Mouse (Mus musculus) lung, embryonic 15.5 days (tissue): Measurements from ENCODE around the gene Inafm1. TPM values are rescaled to one million over a fixed set of nuclear protein-coding genes. Genes with fewer than 3 reads are reported as not detected.
"Not testable (repeated sequence)": the region's sequence is repeated elsewhere in the genome, so short reads cannot be mapped to it uniquely, and the experiment has no call there.

ENCODE experiments used
- ATAC-seq: fragments of 200-750 bp; cut with Nextera tagmentation; 2 replicates; pipeline ENCODE4 v1.8.0; 2017; ENCODE audit warnings: moderate number of reproducible peaks, borderline replicate concordance; ENCODE audit not compliant: low FRiP score, low TSS enrichment; ENCODE audit errors: extremely low read depth
- H3K27ac ChIP-seq: fragments of 300-500 bp; sonication (generic); 2 replicates; pipeline ENCODE4 v1.5.1; 2015; ENCODE audit warnings: moderate library complexity, mild to moderate bottlenecking, inconsistent platforms
- H3K27me3 ChIP-seq: fragments of 300-500 bp; sonication (generic); 2 replicates; pipeline ENCODE4 v1.6.1; 2015; ENCODE audit warnings: inconsistent platforms
- H3K36me3 ChIP-seq: fragments of 300-500 bp; sonication (generic); 2 replicates; pipeline ENCODE4 v1.6.1; 2015; ENCODE audit warnings: inconsistent platforms
- H3K4me1 ChIP-seq: fragments of 300-500 bp; sonication (generic); 2 replicates; pipeline ENCODE4 v1.6.1; 2015; ENCODE audit warnings: inconsistent platforms
- H3K4me2 ChIP-seq: fragments of 300-500 bp; sonication (generic); 2 replicates; pipeline ENCODE4 v1.6.1; 2015; ENCODE audit warnings: inconsistent platforms, mild to moderate bottlenecking, moderate library complexity
- H3K4me3 ChIP-seq: fragments of 300-500 bp; sonication (generic); 2 replicates; pipeline ENCODE4 v1.5.1; 2015; ENCODE audit warnings: mild to moderate bottlenecking, inconsistent platforms
- H3K9ac ChIP-seq: fragments of 300-500 bp; sonication (generic); 2 replicates; pipeline ENCODE4 v1.6.1; 2015; ENCODE audit warnings: inconsistent platforms
- H3K9me3 ChIP-seq: fragments of 300-500 bp; sonication (generic); 2 replicates; pipeline ENCODE4 v1.6.1; 2016; ENCODE audit warnings: inconsistent platforms
- WGBS: fragments of 180-500 bp; shearing (Covaris S2); methylation state at CpG from one replicate; pipeline ENCODE4 v1.1.7; 2015; 5-methylcytosine and 5-hydroxymethylcytosine counted together
- polyA plus RNA-seq: library from polyadenylated mRNA; unstranded; fragments of >200 nt; fragmentation: Nextera tagmentation; extraction: Ambion mirVana; gene quantifications from 2 replicates; pipeline ENCODE4 v1.2.1, GENCODE M21; 2015

The Inafm1 gene
- polyA plus RNA-seq, 1 experiment from 2014 or later: 16.4 TPM

DNA sequence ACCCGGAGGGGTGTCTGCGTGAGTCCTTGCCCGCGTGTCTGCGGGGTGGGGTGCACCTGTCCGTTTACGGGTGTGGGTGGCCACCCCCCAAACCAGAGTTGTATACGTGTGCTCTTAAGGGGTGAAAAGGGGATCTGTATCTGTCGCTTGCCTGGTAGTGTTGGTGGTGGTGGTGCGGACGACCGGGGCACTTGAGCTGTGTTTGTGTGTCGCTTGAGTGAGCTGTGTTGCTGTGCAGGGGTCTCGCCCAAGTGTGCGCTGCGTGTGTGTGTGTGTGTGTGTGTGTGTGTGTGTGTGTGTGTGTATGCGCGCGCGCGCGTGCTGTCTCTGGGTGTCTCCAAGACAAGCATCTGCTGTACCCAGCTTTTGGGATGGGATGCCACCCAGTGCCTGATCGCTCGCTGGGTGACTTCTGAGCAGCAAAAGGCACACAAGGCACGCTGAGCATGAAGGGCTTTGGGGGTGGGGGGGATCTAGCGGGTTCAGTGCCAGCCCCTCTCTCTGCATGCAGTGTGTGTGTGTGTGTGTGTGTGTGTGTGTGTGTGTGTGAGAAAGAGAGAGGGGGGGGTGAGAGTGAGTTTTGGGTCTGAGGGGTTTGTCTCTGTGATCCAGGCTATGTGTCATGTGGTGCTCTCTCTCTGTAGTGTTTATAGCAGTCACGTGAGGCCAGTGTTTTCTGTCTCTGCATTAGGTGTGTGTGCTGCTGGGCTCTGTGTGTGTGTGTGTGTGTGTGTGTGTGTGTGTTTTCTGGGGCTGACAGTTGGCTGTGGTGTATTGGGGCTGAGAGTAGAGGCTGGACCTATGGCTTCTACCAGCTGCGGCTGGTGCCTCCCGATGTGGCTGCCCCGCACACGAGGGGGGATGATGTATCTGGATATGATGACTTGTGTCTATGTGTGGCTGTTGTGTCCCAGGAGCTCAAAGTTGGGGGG lies 37.4 kb upstream of the Inafm1 start:
- Histone ChIP-seq H3K36me3 (no peaks in the 10 kb centered on the region), H3K4me2 (peak overlapping the region; percentile 99), H3K27ac (peak overlapping the region; percentile 44), H3K9ac (peak overlapping the region; percentile 51), H3K27me3 (peaks cover 12% of the 10 kb centered on the region), H3K4me3 (peak overlapping the region; percentile 64), H3K9me3 (no peaks in the 10 kb centered on the region), H3K4me1 (peaks cover 63% of the 10 kb centered on the region)
- under 1% methylated on average over 31 of the region's 31 CpGs for WGBS
- ATAC-seq: no peak

- Histone ChIP-seq H3K27ac (peak overlapping the region; percentile 48), H3K9me3 (no peaks in the 10 kb centered on the region), H3K9ac (peak overlapping the region; percentile 51), H3K4me1 (peaks cover 59% of the 10 kb centered on the region), H3K36me3 (no peaks in the 10 kb centered on the region), H3K27me3 (peaks cover 12% of the 10 kb centered on the region), H3K4me3 (peak overlapping the region; percentile 64), H3K4me2 (peak overlapping the region; percentile 99)
- WGBS: under 1% methylated on average over 47 of the region's 56 CpGs
- peak; percentile 19; the same call in 1 of the 2 replicates for ATAC-seq
Measured at GRCm38 (mm10) chr7:16310020-16310520, 36.7 kb upstream of the Inafm1 start.

DNA sequence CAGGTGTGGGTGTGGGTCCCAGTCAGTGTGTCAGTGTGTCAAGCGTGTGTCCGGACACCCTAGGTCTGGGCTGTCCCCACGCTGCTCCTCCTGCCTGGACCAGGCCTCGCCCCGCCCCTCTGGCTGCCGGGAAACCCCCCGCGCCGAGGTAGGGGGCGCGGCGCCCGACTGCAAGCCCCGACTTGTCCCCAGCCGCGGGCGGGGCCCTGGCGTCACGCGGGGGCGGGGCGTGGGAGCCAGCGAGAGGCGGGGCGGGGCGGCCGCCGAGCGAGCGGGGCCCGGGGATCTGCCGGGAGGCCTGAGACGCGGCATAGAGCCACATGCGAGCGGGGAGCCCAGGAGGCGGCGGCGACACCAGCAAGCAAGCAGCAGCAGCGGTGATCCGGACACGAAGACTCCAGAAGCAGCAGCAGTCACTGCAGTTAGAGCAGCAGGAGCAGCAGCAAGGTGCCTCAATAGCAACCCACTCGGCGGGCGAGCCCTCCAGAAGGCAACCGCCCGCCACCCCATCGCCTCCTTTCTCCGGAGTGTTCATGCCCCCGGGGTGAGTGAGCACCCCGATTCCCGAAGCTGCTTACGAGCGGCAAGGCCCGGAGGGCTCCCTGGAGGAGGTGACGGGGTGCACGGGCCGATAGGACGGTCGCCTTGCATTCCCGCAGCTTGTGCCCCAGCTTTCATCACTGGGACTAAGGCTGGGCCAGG lies 36.1 kb upstream of the Inafm1 start:
- peak overlapping the region; percentile 51 for H3K9ac ChIP-seq
- H3K27me3 ChIP-seq: peaks cover 12% of the 10 kb centered on the region
- peak overlapping the region; percentile 99 for H3K4me2 ChIP-seq
- under 1% methylated on average over 59 of the region's 61 CpGs for WGBS
- no peaks in the 10 kb centered on the region for H3K9me3 ChIP-seq
- peaks cover 56% of the 10 kb centered on the region for H3K4me1 ChIP-seq
- ATAC-seq: peak; percentile 44; the same call in 1 of the 2 replicates
- H3K4me3 ChIP-seq: peak overlapping the region; percentile 64
- no peaks in the 10 kb centered on the region for H3K36me3 ChIP-seq
- peak overlapping the region; percentile 48 for H3K27ac ChIP-seq

GRCm38 (mm10) chr7:16308555-16309317 lies 35.3 kb upstream of the Inafm1 start:
- H3K9ac ChIP-seq: peak overlapping the region; percentile 51
- no peaks in the 10 kb centered on the region for H3K9me3 ChIP-seq
- no peaks in the 10 kb centered on the region for H3K36me3 ChIP-seq
- H3K4me1 ChIP-seq: peaks cover 51% of the 10 kb centered on the region
- H3K4me3 ChIP-seq: peak overlapping the region; percentile 64
- WGBS: 23% methylated on average over 16 of the region's 16 CpGs
- peak overlapping the region; percentile 99 for H3K4me2 ChIP-seq
- ATAC-seq: no peak
- H3K27me3 ChIP-seq: peaks cover 12% of the 10 kb centered on the region
- peak overlapping the region; percentile 48 for H3K27ac ChIP-seq

DNA sequence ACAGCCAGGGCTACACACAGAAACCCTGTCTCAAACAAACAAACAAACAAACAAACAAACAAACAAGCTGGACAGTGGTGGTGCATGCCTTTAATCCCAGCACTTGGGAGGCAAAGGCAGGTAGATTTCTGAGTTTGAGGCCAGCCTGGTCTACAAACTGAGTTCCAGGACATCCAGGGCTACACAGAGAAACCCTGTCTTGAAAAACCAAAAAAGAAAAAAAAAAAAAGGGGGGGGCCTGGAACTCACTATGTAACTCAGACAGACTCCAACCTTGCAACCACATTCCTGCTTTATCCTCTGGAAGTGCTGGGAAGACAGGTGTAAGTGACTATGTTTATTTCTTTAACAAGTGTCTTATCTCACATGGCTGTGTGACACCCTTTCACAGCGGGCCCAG lies 34.7 kb upstream of the Inafm1 start, which contains the start of gene Bbc3:
Bbc3 (plus strand) TSS at position 301 of the 400 bp plus-strand sequence.
- 12% methylated on average over 1 of the region's 1 CpGs for WGBS
- H3K27me3 ChIP-seq: peaks cover 12% of the 10 kb centered on the region
- H3K27ac ChIP-seq: peak within 1 kb of the TSS; percentile 48
- H3K9ac ChIP-seq: peak within 1 kb of the TSS; percentile 51
- H3K4me1 ChIP-seq: peaks cover 46% of the 10 kb centered on the region
- not testable (repeated sequence) for H3K9me3 ChIP-seq, ATAC-seq, H3K36me3 ChIP-seq
- peak within 1 kb of the TSS; percentile 99 for H3K4me2 ChIP-seq
- H3K4me3 ChIP-seq: peak within 1 kb of the TSS; percentile 64

DNA sequence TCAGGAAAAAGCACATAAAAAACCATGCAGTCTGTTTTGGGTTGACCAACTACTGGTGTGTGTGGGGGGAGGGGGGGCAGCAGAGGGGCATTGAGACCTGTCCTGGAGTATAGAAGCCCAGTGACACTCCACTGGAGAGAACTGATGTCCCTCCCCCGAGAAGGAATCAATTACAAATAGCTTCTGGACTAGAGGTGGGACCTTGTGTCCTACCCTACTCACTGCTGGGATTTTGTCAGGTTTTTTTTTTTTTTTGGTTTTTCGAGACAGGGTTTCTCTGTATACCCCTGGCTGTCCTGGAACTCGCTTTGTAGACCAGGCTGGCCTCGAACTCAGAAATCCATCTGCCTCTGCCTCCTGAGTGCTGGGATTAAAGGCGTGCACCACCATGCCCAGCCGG lies 33.7 kb upstream of the Inafm1 start:
- WGBS: 76% methylated on average over 6 of the region's 6 CpGs
- not testable (repeated sequence) for H3K27ac ChIP-seq, H3K36me3 ChIP-seq, H3K4me2 ChIP-seq, H3K9me3 ChIP-seq, ATAC-seq, H3K9ac ChIP-seq, H3K4me3 ChIP-seq
- peaks cover 36% of the 10 kb centered on the region for H3K4me1 ChIP-seq
- H3K27me3 ChIP-seq: peaks cover 12% of the 10 kb centered on the region

DNA sequence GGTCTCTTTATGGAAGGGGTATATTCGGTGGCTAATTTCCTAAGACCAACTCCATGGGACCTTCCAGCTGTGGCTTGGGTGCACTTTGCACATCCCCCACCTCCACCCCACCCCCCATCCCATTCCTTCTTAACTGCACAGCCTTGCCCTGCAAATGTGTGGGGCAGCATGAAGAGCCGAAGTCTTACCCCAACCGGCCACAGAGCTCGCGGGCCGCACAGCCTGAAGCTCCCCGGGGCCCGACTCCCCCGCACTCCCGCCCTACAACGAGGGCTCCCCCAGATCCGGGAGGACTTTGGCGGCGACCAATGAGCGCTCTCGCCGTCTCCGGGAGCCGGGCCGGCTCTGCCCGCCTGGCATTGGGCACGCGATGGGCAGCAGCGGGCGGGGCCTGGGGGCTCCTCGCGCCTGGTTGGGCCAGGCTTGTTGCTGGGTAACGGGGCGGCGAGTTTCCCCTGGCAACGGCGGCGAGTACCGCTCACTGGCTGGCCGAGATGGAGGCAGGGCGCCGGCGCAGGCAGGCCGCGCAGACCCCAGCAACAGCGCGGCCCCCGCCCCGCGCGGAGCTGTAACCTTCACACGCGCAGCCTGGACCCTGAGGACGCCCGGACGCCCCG lies 26.1 kb upstream of the Inafm1 start:
- Histone ChIP-seq H3K9ac (no peak overlapping the region), H3K27me3 (no peaks in the 10 kb centered on the region), H3K27ac (no peak overlapping the region), H3K9me3 (no peaks in the 10 kb centered on the region), H3K4me2 (peak overlapping the region; percentile 67), H3K36me3 (no peaks in the 10 kb centered on the region), H3K4me3 (peak overlapping the region; percentile 35), H3K4me1 (peaks cover 31% of the 10 kb centered on the region)
- under 1% methylated on average over 52 of the region's 52 CpGs for WGBS
- ATAC-seq: peak; percentile 67

DNA sequence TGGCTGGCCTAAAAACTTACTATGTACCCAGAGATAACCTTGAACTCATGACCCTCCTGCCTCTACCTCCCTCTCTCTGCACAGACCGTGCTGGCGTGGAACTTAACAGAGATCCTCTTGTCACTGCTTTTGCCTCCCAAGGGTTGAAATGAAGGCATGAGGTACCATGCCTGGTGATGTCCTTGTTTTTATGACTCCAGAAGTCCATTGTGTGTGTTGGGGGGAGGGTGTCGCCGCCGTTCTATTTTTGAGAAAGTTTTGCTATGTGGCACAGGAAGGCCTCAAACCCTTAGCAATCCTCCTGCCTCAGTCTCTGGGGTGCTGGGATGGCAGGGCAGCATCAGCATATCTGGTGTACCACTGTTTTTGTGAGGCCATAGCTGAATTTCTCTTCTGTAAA lies 25.5 kb upstream of the Inafm1 start:
- Histone ChIP-seq H3K36me3 (no peaks in the 10 kb centered on the region), H3K9me3 (no peaks in the 10 kb centered on the region), H3K4me3 (no peak overlapping the region), H3K27me3 (no peaks in the 10 kb centered on the region), H3K4me2 (peak overlapping the region; percentile 67; the same call in 1 of the 2 replicates), H3K4me1 (peaks cover 31% of the 10 kb centered on the region), H3K27ac (no peak overlapping the region), H3K9ac (no peak overlapping the region)
- 64% methylated on average over 5 of the region's 5 CpGs for WGBS
- no peak for ATAC-seq

- Histone ChIP-seq H3K36me3 (no peaks in the 10 kb centered on the region), H3K9me3 (no peaks in the 10 kb centered on the region), H3K4me2 (no peak overlapping the region), H3K4me1 (peaks cover 31% of the 10 kb centered on the region), H3K9ac (no peak overlapping the region), H3K4me3 (no peak overlapping the region), H3K27ac (no peak overlapping the region), H3K27me3 (no peaks in the 10 kb centered on the region)
- ATAC-seq: no peak
- 56% methylated on average over 2 of the region's 2 CpGs for WGBS
Measured at GRCm38 (mm10) chr7:16297616-16298015, 24.2 kb upstream of the Inafm1 start.

- Histone ChIP-seq H3K36me3 (no peaks in the 10 kb centered on the region), H3K9ac (no peak overlapping the region), H3K4me2 (peak overlapping the region; percentile 62), H3K27me3 (no peaks in the 10 kb centered on the region), H3K27ac (peak overlapping the region; percentile 93), H3K9me3 (no peaks in the 10 kb centered on the region), H3K4me1 (peaks cover 31% of the 10 kb centered on the region), H3K4me3 (peak overlapping the region; percentile 30)
- under 1% methylated on average over 22 of the region's 22 CpGs for WGBS
- ATAC-seq: peak; percentile 8; the same call in 1 of the 2 replicates
Measured at GRCm38 (mm10) chr7:16296766-16297390, 23.5 kb upstream of the Inafm1 start.
